Mouse (Mus musculus): ENCODE results near the gene Grin2c. TPM values are rescaled to one million over a fixed set of nuclear protein-coding genes. Genes with fewer than 3 reads are reported as not detected.

The Grin2c gene
- 10 to 100 TPM; 14.7 to 21.6 TPM for total RNA-seq (2021)

DNA sequence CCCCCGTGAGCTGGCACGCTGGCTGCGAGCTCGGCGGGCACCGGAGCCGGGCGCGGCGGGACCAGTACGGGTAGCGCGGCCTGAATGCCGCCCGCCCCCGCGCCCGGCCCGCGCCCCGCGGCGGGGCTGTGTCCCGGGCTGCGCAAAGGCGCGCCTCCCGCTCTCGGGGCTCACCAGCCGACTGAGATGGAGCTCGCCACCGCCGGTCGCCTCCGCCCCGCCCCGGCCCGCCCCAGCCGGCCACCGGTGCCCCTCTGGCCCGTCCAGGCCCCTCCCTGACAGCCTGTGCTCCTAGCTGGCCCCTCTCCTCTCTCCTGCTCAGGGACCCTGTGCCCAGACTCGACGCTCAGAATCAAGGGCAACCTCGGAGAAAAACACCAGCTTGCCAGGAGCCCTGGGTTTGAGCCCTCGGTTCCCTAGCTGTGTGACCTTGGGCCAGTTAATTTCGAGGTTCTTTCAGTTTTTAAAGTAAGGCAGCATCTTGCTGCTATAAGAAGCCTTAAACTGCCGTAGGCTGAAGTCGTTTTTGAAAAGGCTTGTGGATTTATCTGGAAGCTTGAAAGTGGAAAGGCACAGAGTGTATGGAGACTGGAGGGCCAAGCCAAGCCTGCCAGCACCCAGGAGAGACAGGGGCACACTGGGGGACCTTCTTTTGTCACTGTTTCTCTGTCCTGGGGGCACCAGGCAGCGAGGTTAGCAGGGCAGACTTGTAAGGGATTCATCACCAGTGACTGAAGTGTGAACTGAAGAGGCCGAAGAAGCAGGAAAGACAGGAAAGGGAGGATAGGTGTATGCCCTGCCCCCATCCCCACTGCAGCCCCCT, at the start of gene Grin2c:
Gene Grin2c (minus strand): TSS at position 183 of the 823 bp plus-strand sequence.
- intact Hi-C loops (cut with DNase I): no loop called here
- no peak for DNase-seq (ENCODE audit: extremely low spot score in 1 of 2, low spot score in 2 of 2)

DNA sequence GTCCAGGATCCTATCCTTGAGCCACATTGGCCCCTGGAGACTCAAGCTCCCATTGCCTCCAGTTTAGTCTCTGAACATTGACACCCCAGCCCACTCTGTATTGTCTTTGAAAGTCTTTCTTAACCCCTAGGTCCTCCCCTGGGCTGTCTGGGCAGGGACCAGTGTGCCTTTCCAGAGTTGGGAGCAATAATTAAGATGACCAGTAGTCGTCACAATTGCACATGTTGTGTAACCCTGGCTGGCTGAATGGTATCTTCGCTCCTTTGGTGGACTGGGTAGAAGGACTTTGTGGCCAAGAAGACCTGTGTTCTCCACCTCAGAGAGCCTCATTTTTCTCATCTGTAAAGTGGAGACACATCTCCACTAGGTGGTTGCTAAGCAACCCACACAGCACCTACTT, 47.2 kb upstream of the Grin2c start:
- DNase-seq (ENCODE audit: extremely low spot score in 1 of 2, low spot score in 2 of 2): no peak
- intact Hi-C loops (cut with DNase I): no loop called here

DNA sequence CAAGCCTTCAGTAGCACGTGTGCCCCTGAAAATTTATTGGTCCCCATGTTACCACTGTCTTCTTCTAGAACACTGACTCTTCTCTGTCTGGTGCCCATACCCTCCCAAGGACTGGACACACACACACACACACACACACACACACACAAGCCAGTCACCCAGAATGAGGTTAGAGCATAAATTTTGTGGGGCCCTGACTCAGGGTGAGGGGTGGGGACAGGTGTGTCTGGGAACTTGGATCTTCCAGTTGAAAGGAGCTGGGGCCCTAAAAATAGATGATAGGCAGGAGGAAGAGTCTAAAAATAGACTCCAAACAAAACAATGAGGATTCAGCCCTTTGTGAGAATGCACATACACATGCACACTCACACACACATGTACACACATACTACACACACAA, 41.7 kb upstream of the Grin2c start:
- no peak for DNase-seq (ENCODE audit: extremely low spot score in 1 of 2, low spot score in 2 of 2)
- intact Hi-C loops (cut with DNase I): no loop called here

DNA sequence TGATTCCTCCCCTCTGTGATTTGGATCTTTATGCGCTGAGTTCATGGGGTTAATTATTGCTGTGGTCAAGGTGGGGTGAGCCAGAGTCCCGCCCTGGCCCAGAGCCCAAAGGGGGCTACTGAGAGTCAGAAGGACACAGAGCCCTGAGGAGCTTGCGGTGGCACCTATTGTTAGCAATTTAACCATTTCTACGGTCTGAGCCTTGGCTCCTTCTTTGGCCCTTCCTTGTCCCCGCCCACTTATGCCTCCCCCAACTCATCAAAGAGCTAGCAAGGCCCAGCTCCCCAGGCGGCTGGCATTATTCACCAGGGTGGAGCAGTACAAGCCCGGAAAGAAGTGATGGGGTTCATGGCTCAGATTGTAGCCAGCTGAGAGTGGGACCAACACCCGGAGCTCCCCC, 39.8 kb upstream of the Grin2c start, which contains the start of gene Otop2:
Gene Otop2 (plus strand): TSS at position 301 of the 400 bp plus-strand sequence.
- no peak for DNase-seq (ENCODE audit: extremely low spot score in 1 of 2, low spot score in 2 of 2)
- intact Hi-C loops (cut with DNase I): no loop called here

DNA sequence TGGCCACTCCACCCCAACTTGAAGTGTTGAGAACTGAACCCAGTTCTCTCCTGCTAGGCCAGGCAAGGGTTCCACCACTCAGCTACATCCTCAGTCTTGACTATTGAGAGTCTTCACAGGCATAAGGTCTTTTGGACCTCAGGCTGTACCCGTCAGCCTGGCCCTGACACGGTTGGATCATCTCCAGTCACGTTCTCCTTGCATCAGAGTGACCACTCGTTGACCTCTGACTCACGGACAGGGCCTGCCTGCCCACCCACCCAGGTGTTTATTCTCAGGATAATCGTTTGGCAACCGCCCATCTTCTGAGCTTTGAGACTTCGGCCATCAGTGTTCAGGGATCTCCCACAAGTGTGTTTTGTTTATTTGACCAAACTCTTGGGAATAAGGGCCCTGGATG, 36.1 kb upstream of the Grin2c start:
- no peak for DNase-seq (ENCODE audit: extremely low spot score in 1 of 2, low spot score in 2 of 2)
- intact Hi-C loops (cut with DNase I): no loop called here

DNA sequence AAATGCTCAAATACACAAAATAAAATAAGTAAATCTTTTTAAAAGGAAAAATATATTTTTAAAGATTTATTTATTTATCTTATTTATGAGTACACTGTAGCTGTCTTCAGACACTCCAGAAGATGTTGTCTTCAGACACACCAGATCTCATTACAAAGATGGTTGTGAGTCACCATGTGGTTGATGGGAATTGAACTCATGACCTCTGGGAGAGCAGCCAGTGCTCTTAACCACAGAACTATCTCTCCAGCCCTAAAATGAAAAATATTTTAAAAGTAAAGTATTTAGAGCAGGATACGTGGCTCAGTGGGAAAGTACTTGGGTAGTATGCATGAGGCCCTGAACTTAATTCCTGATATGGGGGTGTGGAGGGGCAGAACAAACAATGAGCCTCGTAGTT, 34.3 kb upstream of the Grin2c start:
- intact Hi-C loops (cut with DNase I): no loop called here
- DNase-seq (ENCODE audit: extremely low spot score in 1 of 2, low spot score in 2 of 2): no peak

DNA sequence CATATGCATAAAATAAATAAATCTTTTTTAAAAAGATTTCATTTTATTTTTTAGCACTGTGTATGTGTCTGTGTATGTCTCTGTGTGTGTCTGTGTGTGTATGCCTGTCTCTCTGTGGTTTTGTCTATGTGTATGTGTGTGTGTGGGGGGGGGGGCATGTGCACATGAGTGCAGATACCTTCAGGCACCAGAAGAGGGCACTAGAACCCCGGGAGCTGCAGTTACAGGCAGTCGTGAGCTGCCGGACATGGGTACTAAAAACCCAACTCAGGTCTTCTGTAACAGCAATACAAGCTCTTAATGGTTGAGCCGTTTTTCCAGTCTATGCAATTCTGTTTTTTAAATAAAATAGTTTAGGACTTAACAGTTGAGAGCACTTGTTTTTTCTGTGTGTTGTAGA, 33.7 kb upstream of the Grin2c start:
- intact Hi-C loops (cut with DNase I): no loop called here
- no peak for DNase-seq (ENCODE audit: extremely low spot score in 1 of 2, low spot score in 2 of 2)

DNA sequence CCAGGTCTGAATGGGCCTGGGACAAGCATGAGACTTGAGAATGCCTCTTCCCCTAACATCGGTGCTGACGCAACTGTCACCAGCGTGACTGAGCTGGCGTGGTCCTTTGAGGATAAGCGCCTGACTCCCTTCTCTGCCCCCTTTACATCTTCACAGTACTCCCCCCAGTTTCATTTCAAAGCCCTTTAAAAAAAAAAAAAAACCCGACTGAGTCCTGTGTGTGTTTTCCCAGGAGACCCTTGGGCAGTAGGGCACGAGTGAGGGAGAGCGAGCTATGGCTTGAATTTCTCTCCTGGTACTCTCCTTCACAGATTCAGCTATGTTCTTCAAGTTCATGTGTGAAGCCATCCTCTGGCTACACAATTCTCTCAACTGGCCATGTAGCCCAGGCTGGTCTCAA, 31.1 kb upstream of the Grin2c start:
- intact Hi-C loops (cut with DNase I): no loop called here
- no peak for DNase-seq (ENCODE audit: extremely low spot score in 1 of 2, low spot score in 2 of 2)

DNA sequence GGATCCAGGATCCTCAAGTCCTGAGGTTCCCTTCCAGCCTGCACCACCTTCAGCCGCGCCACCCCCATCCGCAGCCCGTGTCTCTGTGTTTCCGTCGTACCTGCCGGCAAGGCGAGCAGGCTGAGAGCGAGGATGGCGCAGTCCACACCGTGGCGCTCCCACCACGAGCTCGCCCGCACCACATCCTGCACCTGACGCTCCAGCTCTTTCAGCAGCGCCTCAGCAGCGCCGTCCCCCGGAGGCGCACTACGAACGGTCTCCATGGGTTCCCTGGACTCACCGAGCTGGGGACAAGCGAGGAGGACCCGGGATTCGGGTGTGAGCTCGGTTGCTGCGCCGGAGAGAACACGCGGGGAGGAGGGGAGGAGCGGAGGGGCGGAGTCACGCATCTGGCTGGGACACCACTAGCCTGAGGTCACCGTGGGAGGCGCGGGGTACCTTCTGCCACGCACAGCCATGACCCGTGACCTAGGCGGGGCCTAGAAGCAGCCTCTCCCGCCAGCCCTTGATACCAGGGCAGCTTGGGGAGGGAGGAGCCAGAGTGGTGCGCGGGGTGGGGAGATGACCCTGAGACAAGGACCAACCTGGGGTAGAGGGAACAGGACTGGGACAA, 30.3 kb upstream of the Grin2c start, which contains the start of gene Fads6:
Gene Fads6 (minus strand): TSS at position 450 of the 613 bp plus-strand sequence.
- intact Hi-C loops (cut with DNase I): no loop called here
- peak in 1 of 2 experiments; percentile 75 for DNase-seq (ENCODE audit: extremely low spot score in 1 of 2, low spot score in 2 of 2)

DNA sequence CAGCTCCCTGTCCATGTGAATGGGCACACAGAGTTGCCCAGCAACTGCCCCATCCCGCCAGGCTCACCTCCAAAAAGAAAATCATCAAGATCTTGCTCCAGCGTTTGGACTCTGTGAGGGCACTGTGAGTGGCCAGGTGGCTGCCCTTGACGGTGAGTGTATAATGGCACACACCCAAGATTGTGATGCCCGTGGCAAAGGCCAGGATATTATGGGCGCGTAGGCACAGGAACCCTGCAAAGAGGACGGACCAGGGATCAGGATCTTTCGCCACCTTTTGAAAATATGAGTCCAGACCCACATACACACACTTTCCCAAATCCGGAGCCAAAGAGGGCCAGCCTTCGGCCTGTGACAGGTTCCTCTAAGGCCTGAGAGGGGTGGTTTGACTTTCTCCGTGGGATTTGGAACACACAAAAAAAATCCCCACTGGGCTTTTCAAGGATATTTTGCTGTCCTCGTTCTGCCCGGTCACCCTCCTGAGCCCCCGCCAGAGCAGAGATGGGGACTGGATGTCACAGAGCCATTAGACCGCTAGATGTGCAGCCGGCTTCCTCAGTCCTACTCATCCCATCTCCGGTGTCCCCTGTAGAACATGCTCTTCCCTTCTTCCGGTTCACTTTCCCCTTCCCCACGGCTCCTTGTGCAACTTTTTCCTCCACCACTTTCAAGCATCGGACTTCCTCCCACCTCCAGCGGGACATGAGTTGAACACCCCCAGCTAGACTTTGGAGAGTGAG, 29.6 kb upstream of the Grin2c start:
- DNase-seq (ENCODE audit: extremely low spot score in 1 of 2, low spot score in 2 of 2): no peak
- intact Hi-C loops (cut with DNase I): no loop called here

DNA sequence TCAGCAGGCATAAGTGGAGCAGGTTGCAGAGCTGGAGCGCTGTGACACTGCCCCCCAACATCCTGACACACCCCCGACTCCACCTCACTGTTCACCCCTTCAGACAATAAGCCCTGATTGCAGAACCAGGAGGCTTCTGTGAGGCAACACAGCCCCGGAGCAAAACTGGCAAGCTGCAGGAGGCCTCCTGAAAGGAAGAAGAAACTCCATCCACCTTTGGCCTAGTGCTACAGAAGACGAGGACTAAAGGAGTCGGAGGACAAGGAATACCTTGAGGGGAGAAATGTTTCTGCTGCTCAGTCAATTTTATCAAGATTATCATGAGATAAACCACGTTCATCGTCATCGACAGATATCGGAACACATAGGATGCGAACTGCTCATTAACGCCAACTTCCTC, 28.9 kb upstream of the Grin2c start:
- no peak for DNase-seq (ENCODE audit: extremely low spot score in 1 of 2, low spot score in 2 of 2)
- intact Hi-C loops (cut with DNase I): no loop called here

DNA sequence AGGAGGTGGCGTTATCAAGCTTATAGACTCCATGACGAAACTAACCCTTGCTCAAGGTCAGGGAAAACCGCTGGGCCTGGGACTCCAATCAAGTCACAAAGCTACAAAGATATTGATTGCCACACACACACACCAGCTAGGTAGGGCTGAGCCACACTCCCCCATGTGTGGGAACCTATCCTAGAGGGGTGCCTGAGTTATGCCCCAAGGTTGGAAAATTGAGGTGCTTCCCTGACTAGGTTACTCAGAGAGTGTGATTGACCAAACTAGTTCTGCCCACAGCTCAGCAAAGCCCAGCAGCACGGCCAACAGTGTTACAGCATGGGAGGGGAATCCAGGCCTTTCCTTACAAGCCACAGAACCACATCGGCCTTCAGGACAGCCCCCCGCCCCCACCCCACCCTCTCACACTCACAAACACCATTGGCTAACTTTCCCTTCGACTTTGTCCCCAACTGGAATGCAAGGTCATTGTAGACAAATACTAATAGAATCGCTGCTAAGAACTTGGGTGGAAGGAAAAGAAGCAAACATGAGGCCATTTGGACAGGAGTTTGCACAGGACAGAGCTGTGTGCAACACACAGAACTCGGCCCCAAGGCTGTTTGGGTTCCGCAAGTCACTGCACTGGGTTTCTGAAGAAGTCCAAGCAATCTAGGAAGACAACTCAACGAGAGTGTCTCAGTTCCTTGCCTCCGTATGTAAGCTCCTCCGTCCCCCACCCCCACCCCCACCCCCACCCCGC, 25.8 kb upstream of the Grin2c start:
- intact Hi-C loops (cut with DNase I): no loop called here
- no peak for DNase-seq (ENCODE audit: extremely low spot score in 1 of 2, low spot score in 2 of 2)

DNA sequence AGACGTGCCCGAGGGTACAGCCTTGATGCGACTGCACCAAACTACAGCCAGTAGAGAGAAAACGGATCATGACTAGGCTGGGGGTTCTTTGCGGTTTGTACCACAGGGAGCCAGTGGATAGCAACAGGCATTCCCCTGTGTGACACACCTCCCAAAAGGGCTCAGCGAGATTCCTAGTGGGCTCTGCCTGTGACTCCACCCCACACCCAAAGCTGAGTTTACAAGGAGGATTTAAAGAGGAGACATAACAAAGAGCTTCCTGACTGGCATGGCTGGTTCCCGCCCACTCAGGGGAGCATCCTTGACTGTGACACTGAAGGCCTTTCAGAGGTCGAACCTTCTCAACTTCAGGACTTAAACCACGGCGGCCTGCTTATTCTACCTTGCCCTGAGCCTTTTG, 24.5 kb upstream of the Grin2c start:
- intact Hi-C loops (cut with DNase I): no loop called here
- no peak for DNase-seq (ENCODE audit: extremely low spot score in 1 of 2, low spot score in 2 of 2)

DNA sequence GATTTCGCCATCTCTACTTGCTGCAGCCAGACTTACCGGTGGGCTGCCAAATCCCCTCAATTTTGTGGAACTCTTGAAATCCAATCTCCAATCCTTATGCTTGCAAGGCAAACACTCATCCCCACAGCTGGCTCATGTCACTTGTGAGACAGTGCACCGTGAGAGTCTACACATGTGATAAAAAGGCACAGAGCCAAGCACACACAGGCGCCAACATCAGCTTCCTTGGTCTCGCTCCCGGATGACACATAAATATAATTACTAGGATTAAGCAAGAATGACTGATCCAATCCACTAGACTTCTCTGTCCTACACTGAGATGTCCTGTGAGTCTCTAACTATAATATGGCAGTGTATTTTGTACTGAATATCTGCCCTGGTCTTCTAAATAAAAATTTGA, 23.9 kb upstream of the Grin2c start:
- no peak for DNase-seq (ENCODE audit: extremely low spot score in 1 of 2, low spot score in 2 of 2)
- intact Hi-C loops (cut with DNase I): no loop called here

DNA sequence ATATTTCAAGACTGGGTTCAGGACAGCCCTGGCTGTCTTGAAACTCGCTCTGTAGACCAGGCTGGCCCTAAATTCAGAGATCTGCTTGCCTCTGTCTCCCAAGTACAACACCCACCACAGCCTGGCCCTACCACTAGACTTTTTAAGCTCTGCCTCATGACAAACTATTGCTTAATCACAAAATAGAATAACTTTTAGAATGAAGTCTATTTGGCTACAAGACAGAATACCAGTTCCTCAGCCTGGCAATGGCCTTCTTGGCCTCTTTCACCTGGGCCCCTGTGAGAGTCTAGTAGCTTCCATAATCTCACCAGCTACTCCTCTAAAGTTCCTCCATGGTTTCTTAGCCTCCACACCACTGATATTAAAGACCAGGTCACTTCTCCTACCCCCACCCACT, 23.3 kb upstream of the Grin2c start:
- no peak for DNase-seq (ENCODE audit: extremely low spot score in 1 of 2, low spot score in 2 of 2)
- intact Hi-C loops (cut with DNase I): no loop called here

DNA sequence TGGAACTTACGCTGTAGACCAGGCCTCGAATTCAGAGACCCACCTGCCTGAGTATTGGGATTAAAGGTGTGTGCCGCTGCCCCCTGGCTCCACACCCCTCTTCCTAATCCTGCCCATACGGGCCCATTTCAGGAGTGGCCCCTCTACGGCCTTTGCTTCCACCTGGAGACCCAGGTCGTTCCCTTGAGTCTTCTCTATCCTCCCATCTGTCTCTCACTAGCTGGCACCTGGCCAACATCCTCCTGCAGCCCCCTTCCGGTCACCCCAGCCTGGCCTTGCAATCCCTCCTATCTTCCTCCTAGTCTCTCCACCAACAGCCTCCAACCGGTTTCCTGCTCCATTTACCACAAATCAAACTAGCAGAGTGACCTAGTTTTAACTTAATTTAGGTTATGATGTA, 22.8 kb upstream of the Grin2c start:
- intact Hi-C loops (cut with DNase I): no loop called here
- peak in 1 of 2 experiments; percentile 53 for DNase-seq (ENCODE audit: extremely low spot score in 1 of 2, low spot score in 2 of 2)

DNA sequence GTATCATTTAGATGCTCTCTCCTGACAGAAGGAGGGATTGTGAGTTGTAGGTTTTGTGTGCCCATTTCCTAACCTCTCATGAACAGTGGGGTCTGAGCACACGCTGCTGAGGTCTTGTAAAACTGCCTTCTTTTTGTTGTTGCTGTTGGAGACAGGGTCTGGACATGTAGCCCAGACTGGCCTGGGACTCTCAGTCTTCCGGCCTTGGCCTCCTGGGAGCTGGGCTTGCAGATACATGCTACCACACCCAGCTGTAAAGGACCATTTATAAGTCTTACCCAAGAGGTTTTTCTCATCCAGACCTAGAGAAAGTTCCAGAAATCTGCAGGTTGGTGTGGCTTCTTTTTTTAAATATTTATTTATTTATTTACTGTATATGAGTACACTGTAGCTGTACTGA, 21.3 kb upstream of the Grin2c start:
- no peak for DNase-seq (ENCODE audit: extremely low spot score in 1 of 2, low spot score in 2 of 2)
- intact Hi-C loops (cut with DNase I): no loop called here

DNA sequence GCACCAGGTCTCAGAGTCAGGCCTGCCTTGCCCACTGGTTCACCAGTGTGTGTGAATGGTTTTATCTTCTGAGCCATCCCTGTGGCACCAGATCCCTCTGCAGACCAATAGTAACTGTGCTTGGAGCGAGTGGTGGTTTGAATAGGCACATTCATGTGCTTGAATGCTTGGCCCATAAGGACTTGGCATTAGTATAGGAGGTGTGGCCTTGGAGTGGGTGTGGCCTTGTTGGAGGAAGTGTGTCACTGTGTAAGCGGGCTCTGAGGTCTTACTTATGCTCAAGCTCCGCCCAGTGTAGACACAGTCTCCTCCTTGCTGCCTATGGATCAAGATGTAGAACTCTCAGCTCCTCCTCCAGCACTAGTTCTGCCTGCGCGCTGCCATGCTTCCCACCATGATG, 20.3 kb upstream of the Grin2c start:
- intact Hi-C loops (cut with DNase I): no loop called here

More for the DNA sequence above, 20.3 kb upstream of the Grin2c start:
- no peak for DNase-seq (ENCODE audit: extremely low spot score in 1 of 2, low spot score in 2 of 2)

All from left cerebral cortex, postnatal 10 days (tissue).